Mouse (Mus musculus): ENCODE data around the gene Ahcy.
A peak's percentile ranks its signal among the peaks of the same experiment; 100 is the strongest.
"Not testable (repeated sequence)": the region's sequence is repeated elsewhere in the genome, so short reads cannot be mapped to it uniquely, and the experiment has no call there.

Ahcy gene

DNA sequence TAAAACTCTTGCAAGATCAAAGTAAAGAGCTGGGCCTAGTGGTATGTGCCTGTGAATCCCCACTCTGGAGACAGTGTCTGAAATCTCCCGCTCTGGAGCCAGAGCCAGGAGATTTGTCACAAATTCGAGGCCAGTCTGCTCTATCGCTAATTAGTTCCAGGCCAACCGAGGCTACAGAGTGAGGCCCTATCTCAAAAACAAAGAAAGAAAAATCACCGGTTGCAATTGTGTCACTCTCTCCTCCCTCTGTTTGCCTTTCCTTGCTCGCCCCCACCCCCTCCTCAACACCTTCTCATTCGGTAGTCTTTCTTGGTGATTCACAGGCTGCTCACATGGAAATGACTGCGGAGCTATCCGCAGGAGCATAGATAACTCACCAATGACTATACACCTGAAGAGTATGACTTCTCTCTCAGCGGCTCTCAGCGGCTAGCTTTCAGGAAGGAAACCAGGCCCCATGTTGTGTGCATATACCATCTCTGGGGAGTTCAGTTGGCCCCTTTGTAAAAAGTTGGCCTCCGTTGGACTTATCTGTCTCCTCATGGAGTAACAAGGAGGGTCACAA, 551 bp upstream of the Ahcy start:
- DNase-seq (ENCODE audit: low spot score in 2 of 2): no peak

DNA sequence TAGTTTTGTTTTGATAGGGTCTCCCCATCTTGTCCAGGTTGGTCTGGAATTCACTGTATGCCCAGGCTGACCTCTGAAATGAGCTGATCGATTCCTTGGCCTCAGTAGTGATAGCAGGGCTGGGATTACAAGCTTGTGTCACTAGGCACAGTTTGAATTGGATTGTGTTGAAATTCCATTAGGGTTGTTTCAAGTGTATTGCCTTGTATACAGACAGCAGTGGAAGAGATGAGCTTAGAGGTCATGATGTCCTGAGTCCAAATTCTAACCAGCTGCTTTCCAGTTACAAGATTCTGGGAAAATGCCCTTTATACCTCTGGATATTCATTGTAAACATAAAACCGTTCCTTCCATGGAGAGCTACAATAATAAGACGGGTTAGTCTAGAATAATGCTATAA, 950 bp downstream of the Ahcy start:
- no peak for DNase-seq (ENCODE audit: low spot score in 2 of 2)

DNA sequence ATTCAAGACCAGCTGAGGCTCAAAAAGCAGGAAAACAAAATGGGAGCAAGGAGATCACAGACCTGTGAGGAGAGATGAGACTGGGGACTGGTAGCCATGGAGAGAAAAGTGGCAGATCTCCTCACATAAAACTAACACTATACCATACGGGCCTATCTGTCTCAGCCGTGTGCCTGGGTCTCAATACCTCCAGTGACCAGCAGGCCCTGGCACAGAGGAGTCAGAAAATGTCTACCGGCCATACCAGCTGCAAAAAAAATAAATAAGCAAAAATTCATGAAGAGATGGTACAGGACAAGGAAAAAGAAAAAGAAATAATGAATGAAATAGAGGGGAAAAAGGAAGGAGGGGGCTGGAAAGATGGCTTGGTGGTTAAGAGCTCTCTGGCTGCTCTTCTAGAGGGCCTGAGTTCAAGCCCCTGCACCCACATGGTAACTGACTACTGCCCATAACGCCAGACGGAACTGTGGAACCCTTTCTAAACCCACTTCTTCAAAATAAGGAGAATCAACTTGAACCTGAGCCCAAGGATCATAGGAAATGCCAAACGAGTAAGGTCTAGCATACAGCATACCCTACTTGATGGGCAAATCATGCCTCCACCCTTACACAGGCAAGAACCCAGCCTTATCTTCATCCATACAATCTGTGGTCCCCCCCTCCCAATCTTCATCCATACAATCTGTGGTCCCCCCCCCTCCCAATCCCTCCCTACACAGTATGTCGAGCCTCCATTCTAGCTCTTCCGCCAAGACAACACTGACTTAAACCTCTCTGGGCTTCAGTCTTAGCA, 1.7 kb downstream of the Ahcy start:
- DNase-seq (ENCODE audit: low spot score in 2 of 2): no peak

DNA sequence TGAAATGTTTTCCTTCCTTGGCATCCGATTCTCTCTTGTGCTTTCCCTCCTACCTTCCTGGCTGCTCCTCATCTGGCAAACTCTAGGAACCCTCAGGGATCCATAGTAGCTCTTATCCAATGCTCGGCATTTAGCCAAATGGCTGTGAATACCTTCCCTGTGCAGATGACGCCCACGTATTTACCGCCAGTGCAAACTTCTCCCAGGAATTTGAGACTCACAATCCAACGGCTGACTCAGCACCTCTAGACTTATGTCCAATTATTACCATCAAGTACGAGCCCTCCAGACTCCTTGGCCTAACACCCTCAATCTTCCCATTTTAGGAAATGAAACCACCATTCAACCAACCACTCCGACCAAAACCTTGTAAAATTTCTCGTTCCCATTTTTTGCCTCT, 3.3 kb downstream of the Ahcy start:
- DNase-seq (ENCODE audit: low spot score in 2 of 2): no peak

DNA sequence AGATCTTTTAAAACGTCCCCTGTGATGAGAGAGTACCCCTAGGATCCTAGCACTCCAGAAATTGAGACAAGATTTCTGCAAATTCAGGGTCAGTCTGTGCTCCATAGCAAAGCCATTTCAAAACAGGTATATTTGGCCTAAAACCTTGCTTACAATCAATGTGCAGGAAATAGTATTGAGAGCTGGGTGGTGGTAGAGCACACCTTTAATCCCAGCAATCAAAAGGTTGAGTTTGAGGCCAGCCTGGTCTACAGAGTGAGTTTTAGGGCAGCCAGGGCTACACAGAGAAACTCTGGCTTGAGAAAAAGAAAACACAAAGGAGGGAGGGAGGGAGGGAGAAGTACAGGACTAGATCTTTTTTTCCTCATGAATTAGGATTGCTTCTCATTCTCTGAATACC, 16.9 kb downstream of the Ahcy start:
- no peak for DNase-seq (ENCODE audit: low spot score in 2 of 2)

DNA sequence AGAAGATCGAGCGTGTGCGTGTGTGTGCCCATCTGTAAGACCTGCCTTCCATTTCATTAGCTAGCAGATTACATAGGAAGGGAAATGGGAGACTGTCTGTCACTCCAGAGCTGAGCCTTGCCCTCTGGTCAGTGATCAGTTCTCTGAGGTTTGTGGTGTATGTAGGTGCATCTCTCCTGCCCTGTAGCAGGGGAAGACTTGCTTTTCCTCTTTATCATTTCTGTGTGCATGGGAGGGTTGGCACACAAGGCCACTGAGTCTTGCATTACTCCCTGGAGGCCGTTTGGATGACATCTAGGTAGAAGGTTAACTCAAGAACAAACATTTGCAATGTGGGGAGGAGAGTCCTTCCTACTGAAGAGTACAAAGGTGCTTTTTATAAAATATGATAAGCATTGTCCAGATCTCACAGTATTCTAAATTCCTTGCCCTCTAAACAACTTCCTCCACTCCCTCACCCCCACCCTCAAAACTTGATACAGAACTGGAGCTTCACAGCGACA, 18.2 kb downstream of the Ahcy start:
- no peak for DNase-seq (ENCODE audit: low spot score in 2 of 2)

DNA sequence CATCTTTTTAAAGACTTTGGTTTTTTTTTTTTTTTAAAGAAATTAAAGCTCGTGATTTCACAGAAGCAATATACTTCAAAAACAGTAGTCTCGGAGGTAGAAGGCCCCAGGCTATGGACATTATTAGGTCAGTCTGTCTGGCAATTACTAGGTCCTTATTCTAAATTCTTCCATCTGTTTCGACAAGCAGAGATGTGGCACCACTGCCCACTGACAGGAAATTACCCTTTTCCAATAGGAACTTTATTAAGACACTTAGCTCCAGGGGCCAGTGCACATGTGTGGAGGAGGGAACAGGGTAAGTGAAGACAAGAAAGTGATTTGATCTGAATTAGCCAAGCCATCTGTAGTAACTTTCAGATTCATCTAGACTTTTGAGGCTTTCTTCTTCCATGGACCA, 19.6 kb downstream of the Ahcy start:
- DNase-seq (ENCODE audit: low spot score in 2 of 2): no peak

DNA sequence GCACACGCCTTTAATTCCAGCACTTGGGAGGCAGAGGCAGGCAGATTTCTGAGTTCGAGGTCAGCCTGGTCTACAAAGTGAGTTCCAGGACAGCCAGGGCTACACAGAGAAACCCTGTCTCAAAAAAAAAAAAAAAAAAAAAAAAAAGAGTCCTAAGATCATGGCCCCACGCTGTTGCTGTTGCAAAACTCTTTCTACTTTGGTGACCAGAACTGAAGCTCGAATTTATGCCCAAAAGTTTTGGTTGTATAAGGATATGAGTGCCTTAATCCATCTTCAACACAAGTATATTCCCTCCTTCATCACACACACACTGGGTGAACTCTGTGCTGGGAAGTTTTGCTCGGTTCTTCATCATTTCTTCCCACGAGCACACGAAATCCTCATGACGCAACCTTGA, 20.8 kb downstream of the Ahcy start:
- DNase-seq (ENCODE audit: low spot score in 2 of 2): not testable (repeated sequence)

DNA sequence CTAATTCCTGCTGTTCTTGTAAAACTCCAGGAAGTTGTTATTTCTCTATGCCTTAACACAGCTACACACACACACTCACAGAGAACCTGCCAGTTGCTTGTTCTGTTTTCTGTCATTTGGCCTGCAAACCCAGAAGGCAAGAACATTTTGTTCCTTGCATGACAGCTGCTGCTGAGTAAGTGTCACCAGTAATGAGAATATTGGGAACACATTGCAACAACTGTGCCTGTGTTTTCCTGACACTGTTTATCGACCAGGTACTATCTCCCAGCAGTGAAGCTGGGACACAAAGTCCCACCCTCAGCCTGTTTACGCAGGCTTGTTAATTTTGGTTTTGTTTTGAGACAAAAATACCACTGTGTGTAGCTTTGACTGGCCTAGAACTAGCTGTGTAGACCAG, 21.6 kb downstream of the Ahcy start:
- DNase-seq (ENCODE audit: low spot score in 2 of 2): no peak

DNA sequence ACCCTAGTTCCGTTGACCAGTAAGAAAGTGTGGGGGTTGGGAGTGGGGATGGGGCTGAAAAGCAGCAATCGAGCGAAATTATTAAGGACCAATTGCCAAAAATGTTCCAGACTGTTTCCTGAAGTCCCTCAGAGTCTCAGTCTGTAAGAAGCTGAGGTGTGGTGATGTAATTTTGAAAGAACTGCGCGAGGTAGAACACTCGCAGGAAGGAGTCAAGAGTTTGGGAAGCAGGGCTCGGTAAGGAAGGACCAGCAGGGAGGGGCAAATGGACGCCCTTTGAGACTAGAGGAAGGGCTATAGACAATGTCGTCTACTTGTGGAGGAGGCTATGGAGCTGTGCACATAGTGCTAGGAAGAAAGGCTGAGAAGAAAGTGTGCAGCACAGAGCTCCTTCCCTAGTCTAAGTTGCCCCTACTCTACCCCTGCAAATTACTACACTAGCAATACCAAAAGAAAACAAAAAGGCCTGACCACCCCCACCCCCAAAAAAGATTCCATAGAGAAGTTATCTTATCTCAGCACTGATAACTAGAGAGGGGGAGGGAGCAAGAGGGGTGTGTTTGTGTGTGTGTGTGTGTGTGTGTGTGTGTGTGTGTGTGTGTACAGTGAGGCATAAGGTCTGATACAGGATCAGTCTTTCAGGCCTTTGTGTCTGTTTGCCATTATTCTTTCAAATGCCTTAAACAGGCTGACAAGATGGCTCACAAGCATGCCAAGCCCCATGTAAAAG, 22.5 kb downstream of the Ahcy start:
- DNase-seq (ENCODE audit: low spot score in 2 of 2): no peak

DNA sequence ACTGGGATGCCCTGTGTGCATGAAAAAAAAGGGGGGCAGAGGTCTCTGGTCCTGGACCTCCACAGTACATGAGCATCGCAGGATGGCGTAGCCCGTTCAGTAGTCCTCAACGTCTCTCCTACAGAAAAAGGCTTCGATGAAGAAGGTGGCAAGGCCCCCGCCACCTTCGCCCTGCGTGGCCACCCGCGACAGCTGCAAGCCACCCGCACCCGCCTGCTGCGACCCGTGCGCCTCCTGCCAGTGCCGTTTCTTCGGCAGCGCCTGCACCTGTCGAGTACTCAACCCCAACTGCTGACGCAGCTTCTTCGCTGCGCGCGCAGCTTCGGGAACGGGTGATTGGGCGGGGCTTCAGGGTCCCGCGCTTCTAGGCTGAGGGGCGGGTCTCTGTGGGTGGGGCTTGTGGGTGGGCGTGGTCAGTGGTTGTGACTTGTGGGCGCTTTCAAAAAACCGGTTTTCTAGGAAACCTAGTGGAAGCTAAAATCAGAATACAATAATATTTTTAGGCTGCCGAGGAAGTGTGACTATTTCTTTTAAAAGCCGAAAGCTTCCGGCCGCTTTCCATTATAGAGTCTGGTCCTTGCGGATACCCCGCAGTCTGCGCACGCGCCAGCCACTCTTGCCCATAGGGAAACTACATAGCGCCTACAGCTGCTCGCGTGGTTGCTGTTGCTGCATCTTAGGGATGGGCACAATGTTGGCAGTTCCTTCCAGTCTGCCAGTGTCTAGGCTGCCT, 23.6 kb downstream of the Ahcy start:
- DNase-seq (ENCODE audit: low spot score in 2 of 2): peak; percentile 91 to 96

DNA sequence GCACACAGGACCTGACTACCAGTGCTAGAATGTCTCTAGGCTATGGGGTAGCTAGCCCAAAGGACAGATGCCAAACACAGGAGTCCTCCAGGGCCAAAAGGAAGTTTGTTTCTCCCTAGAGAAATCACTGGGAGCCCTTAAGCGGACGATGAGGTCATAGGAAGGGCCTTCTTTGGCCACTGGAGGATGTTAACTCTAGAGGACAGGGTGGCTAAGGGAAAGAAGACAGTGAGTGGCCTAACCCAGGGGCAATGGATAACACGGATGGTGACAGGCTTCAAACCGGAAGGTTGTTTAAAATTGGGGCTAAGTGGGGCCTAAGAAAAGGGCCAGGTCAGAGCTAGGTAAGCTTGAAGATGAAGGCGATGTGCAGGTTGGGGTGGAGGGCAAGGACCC, 24.2 kb downstream of the Ahcy start:
- DNase-seq (ENCODE audit: low spot score in 2 of 2): no peak

DNA sequence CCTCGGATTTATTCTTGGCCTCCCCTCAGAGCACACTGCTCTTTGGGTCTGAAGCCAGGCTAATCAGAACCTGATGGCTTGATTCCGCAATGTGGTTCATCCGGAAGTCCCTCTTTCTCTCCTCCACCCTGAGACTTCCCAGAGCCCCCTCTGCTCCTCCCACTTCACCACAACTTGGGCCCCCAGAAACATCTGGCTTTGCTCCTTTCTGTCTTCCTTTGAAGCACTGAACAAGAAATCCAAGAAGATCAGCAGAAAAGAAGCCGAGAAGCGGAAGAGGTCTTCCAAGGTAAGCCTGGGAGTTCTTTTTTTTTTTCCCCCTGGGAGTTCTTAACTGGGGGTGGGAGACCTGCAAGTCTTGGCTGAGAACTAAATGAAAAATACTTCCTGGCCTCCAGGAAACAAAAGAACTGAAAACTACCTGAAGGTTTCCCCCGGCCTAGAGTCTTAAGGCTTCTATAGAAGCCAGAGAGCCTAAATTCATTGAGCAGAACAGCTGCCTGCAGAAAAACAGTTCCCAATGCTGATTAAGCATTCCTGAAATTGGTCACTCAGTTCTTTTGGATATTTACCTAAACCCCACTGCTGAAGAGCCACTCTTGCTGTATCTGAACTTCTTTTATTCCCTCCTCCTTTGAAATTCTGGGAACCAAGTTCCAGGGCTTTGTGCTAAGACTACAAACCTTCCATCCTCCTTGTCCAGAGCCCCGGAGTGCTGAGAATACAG, 26.7 kb downstream of the Ahcy start:
- DNase-seq (ENCODE audit: low spot score in 2 of 2): no peak

DNA sequence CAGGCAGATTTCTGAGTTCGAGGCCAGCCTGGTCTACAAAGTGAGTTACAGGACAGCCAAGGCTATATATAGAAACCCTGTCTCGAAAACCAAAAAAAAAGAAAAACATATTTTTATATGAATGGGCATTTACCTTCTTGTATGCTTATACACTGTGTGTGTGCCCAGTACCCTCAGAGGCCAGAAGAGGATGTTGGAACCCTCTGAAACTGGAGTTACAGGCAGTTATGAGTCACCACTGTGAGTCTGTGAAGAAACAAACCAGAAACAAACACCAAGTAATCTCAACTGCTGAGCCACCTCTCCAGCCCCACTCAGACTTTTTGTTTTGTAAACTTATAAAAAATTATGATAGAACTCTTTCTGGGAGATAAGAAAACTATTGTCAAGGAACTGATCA, 27.5 kb downstream of the Ahcy start:
- DNase-seq (ENCODE audit: low spot score in 2 of 2): no peak

DNA sequence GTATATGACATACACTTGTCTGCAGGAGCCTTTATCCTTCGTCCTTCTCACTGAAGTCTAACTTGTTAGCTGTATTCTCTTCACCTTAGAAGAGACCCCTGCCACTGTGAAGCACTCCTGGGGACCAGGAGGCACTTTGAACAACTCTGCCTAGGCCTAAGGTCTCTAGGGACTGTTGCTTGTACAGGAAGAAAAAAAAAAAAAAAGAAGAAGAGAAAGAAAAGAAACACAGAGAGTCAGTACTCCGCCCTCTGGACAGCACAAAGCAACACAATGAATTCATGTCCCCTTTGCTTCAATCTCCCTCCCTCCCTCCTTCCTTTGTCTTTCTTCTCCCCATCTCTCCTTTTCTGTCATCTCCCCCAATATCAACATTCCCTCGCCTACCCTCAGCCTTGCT, 29.2 kb downstream of the Ahcy start:
- no peak for DNase-seq (ENCODE audit: low spot score in 2 of 2)

DNA sequence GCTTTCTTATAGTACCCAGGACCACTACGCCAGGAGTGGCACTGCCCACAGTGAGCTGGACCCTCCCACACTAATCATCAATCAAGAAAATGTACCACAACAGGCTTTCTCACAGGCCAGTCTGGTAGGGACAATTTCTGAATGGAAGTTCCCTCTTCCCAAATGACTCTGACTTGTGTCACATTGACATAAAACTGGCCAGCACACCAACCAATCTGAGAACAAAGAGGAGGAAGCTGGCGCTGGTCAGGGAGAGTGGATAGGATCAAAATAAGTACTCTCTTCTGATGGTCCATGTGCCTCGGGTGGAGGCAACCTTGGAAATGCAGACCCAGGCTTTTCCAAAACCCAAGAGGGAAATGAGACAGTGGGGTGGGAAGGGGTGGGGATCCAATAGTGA, 29.8 kb downstream of the Ahcy start:
- DNase-seq (ENCODE audit: low spot score in 2 of 2): no peak

DNA sequence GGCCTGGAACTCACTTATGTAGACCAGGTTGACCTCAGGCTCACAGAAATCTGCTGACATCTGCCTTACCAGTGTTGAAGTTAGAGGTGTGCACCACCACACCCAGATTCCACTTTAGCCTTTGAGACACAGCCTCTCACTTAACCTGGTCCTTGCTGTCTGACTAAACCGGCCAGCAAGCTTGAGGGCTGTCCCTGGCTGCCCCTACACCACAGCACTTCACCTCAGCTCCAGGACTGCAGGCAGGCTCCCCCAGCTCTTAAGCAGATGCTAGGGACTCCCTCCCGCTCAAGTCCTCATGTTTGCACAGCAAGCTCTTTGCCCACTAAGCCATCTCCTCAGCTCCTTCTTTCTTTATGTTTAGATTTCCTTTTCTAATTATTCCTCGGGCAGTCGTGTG, 34.3 kb downstream of the Ahcy start:
- DNase-seq (ENCODE audit: low spot score in 2 of 2): no peak

DNA sequence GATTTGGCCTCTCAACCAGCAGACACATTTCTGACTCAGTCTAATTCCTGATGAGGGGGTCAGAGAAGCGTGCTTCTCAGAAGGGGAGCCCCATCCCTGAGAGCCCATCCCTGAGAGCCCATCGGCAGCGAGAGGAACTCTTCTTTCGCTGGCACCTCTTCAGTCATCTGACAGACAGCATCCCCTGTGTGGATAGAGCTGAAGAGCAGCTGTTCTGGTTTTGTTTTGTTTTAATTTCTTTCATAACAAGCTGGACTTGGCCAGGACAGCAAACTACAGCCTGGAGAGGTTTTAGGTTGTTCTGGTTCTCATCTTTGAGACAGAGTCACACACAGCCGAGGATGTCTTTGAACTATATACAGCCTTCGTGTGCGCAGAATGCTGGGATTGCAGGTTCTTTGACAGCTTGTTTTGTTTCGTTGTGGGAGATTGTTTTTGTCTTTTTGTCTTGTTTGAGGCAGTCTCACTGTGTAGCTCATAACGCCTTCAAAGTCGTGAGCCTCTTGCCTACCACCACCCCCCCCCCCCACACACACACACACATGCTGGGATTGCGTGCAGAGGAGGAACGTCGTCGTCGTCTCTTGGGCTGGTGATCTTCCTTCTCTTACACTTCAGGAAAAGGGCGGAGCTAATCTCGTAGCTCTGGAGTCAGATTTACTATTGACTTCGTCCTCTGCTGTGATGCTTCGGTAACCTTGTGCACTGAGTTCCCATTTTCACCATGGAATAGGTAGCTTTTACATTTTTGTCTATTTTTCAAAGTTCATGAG, 41.2 kb downstream of the Ahcy start:
- DNase-seq (ENCODE audit: low spot score in 2 of 2): no peak

DNA sequence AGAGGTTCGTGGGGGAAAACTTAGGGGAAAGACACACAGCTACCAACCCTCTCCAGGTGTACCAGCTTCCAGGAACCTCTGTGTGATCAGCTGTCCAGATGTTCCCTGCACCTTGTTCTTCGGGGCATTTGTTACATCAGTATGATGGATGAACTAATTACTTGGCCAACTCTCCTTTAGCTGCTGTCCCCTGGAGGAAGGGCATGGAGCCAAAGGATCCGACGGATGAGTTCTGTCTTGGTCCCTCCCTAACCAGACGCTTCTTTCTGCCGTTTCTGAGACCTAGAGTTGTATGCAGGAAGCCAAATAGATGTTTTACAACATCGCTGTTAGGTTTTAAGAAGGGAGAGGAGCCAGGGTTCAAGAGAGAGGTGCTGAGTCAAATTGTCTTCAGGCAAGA, 43.5 kb downstream of the Ahcy start:
- DNase-seq (ENCODE audit: low spot score in 2 of 2): no peak

DNA sequence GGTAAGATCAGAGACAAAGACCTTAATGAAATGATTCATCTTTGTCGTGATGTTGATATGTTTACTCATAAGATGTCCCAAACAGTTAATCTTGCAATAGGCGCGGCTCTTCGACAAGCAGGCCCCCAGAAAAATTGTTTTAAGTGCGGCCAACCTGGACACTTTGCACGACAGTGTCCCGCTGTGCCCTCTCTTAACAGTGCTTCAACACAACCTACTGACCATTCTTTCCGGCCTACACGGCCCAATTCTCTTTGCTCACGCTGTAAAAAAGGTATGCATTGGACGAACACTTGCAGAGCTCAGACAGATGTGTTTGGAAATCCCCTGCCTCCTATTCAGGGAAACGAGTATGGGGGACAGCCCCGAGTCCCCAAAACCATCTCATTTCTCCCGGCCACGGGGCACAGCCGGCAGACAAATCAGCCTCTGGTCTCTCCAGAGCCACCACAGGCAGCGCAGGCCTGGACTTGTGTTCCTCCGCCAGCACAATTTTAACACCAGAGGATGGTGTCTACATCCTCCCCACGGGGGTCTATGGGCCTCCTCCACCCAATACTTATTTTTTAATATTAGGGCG, 54.0 kb downstream of the Ahcy start:
- DNase-seq (ENCODE audit: low spot score in 2 of 2): not testable (repeated sequence)
